Mouse (Mus musculus) stomach, embryonic 16.5 days (tissue): ENCODE data around the gene Pigk. TPM values are rescaled to one million over a fixed set of nuclear protein-coding genes. Genes with fewer than 3 reads are reported as not detected.
A peak's percentile ranks its signal among the peaks of the same experiment; 100 is the strongest.
"Not testable (repeated sequence)": the region's sequence is repeated elsewhere in the genome, so short reads cannot be mapped to it uniquely, and the experiment has no call there.

Experiments
- ATAC-seq: fragments of 200-750 bp; cut with Nextera tagmentation; 2 replicates; pipeline ENCODE4 v1.8.0; 2017; ENCODE audit warnings: moderate number of reproducible peaks, moderate TSS enrichment; ENCODE audit not compliant: insufficient read depth, low FRiP score
- H3K27ac ChIP-seq: fragments of 300-500 bp; sonication (generic); 2 replicates; pipeline ENCODE4 v1.5.1; 2014; ENCODE audit warnings: low read length
- H3K27me3 ChIP-seq: fragments of 300-500 bp; sonication (generic); 2 replicates; pipeline ENCODE4 v1.6.1; 2014; ENCODE audit warnings: low read length, control low read depth, mixed read lengths; ENCODE audit not compliant: control insufficient read depth, insufficient read depth
- H3K36me3 ChIP-seq: fragments of 300-500 bp; sonication (generic); 2 replicates; pipeline ENCODE4 v1.6.1; 2014; ENCODE audit warnings: low read length; ENCODE audit not compliant: control insufficient read depth, insufficient read depth
- H3K4me1 ChIP-seq: fragments of 300-500 bp; sonication (generic); 2 replicates; pipeline ENCODE4 v1.6.1; 2014; ENCODE audit warnings: low read length, control low read depth, mixed read lengths; ENCODE audit not compliant: control insufficient read depth, insufficient read depth
- H3K4me2 ChIP-seq: fragments of 300-500 bp; sonication (generic); 2 replicates; pipeline ENCODE4 v1.6.1; 2014; ENCODE audit warnings: low read depth, low read length, mixed read lengths
- H3K4me3 ChIP-seq: fragments of 300-500 bp; sonication (generic); replicated peaks from 2 replicates; pipeline ENCODE4 v1.5.1; 2014; ENCODE audit warnings: mild to moderate bottlenecking, low read length
- H3K9ac ChIP-seq: fragments of 300-500 bp; sonication (generic); 2 replicates; pipeline ENCODE4 v1.6.1; 2014; ENCODE audit warnings: low read length
- H3K9me3 ChIP-seq: fragments of 300-500 bp; sonication (generic); replicated peaks from 2 replicates; pipeline ENCODE4 v1.6.1; 2016; ENCODE audit warnings: low read length, control low read depth; ENCODE audit not compliant: control insufficient read depth
- WGBS: fragments of 180-500 bp; shearing (Covaris S2); extraction: QIAGEN DNeasy Blood & Tissue Kit; methylation state at CpG from one replicate; pipeline ENCODE4 v1.1.7; 2014; 5-methylcytosine and 5-hydroxymethylcytosine counted together
- polyA plus RNA-seq: library from polyadenylated mRNA; unstranded; fragments of >200 nt; fragmentation: Nextera tagmentation; extraction: Ambion mirVana; gene quantifications from 2 replicates; pipeline ENCODE4 v1.2.1, GENCODE M21; 2015

Pigk gene
- polyA plus RNA-seq, 1 experiment from 2014 or later, result 39.0 TPM

DNA sequence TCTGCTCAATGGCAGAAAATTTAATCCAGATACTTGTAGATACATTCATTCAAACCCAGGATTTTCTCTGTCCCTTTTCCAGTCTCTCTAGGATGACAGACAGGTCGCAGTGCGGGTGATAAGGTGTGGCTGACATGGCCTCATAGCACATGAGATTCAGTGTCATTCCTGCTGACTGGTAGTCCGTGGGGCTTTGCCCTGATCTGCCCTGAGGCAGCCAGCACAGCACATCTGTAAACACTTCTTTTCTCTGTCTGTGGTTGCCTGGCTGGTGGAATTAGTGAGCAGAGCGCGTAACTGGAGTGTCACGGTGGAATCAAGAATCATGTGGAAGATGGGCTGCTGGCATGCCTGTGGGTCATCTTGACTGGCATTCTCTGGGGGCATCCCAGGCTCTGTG is 56.2 kb downstream of the Pigk start:
- WGBS, result 84% methylated on average over 6 of the region's 6 CpGs
- Histone ChIP-seq H3K4me1 (no peaks in the 10 kb centered on the region), H3K9ac (no peak overlapping the region), H3K27me3 (no peaks in the 10 kb centered on the region), H3K27ac (no peak overlapping the region), H3K4me2 (no peak overlapping the region), H3K4me3 (no peak overlapping the region), H3K36me3 (no peaks in the 10 kb centered on the region), H3K9me3 (no peaks in the 10 kb centered on the region)
- no peak for ATAC-seq

DNA sequence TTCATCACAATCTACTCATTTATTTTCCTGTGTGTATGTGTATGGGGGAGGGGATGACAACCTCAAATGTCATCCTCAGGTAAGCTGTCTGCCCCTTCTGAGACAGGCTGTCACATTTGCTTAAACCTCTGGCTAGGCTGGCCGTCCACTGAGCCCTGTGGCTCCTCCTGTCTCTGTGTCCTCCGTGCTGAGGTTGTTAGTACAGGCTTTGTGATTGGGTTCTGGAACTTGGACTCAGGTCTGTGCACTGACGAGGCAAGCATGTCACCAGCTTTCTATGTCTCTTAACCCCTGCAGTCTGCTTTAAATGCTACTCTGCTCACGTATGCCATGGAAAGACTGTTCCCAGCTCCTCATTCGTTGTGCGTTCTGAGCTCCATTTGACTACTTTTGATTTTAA is 62.5 kb downstream of the Pigk start:
- Histone ChIP-seq H3K4me2 (no peak overlapping the region), H3K36me3 (no peaks in the 10 kb centered on the region), H3K9me3 (no peaks in the 10 kb centered on the region), H3K27ac (no peak overlapping the region), H3K4me3 (no peak overlapping the region), H3K27me3 (no peaks in the 10 kb centered on the region), H3K4me1 (no peaks in the 10 kb centered on the region), H3K9ac (no peak overlapping the region)
- 83% methylated on average over 6 of the region's 6 CpGs for WGBS
- no peak for ATAC-seq

DNA sequence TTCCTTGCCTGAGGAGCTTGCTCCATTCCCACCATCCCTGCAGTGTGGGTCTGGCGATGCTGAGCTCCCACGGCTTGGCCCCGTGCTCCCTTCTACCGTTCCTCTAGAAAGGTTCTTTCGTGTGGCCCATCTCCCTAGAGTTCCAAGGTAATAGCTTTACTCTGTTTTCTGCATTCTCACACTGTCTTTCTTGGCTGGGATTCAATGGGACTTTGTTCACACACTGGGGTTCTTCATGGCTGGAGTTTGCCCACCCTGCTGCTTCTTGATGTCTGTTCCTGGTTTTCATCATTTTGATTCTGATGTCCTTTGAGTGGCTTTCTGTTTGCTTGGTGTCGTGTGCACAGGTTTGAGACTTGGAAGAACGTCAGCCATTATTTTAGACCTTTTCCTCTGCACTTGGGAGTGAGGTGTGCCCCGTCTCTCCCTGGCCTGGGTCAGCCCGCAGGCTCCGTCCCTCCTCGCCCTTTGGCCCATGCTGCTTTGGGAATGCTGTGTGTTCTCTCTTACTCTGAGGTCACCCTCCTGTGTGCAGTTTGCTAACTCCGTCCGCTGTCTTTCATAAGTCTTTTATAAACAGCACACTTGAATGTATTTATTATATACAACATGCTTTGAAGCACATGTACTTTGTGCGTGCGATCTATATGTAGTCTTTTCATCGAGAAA is 63.1 kb downstream of the Pigk start:
- Histone ChIP-seq H3K36me3 (no peaks in the 10 kb centered on the region), H3K27ac (no peak overlapping the region), H3K4me1 (no peaks in the 10 kb centered on the region), H3K9ac (no peak overlapping the region), H3K4me2 (no peak overlapping the region), H3K9me3 (no peaks in the 10 kb centered on the region), H3K4me3 (no peak overlapping the region), H3K27me3 (no peaks in the 10 kb centered on the region)
- no peak for ATAC-seq
- 53% methylated on average over 16 of the region's 16 CpGs for WGBS

DNA sequence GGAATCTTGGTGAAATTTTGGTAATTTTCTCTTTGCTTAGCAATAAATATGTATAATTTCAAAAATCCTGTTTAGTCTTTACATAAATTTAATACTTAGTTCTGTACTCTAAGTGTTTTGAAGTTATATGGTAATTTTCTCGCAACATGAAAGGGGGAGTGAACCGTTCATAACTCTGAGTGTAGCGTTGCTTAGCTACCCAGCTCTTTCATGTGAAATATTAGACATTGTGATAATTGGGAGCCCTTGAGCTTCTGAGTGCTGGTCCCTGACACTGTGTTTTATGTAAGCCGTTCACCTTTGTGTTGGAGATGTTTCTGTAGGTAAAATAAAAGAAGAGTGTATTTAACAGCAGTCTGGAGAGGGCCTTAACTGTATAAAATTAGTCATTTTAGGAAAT is 65.9 kb downstream of the Pigk start:
- no peaks in the 10 kb centered on the region for H3K4me1 ChIP-seq
- no peaks in the 10 kb centered on the region for H3K36me3 ChIP-seq
- no peak for ATAC-seq
- H3K4me3 ChIP-seq, result no peak overlapping the region
- WGBS, result 73% methylated on average over 4 of the region's 4 CpGs
- no peaks in the 10 kb centered on the region for H3K27me3 ChIP-seq
- H3K4me2 ChIP-seq, result no peak overlapping the region
- H3K27ac ChIP-seq, result no peak overlapping the region
- no peak overlapping the region for H3K9ac ChIP-seq
- H3K9me3 ChIP-seq, result no peaks in the 10 kb centered on the region

DNA sequence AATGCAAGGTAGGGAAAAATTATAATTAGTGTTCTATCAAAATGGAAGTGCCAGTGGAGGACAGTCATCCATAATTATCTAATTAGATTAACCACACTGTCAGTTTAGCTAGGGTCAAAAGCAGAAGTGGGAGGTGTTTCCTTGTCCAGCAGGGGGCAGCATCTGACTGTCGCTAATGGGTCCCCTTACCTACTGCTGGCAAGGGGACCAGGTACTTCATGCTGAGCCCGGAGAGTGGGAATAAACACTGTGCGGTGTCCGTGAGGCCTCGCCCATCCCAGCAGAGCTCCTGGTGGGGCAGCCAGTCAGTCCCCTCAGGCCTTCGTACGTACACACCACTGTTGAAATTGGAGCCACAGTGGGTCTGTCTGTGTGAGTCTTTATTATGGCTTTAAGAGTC is 69.9 kb downstream of the Pigk start:
- H3K4me1 ChIP-seq, result no peaks in the 10 kb centered on the region
- no peak overlapping the region for H3K4me2 ChIP-seq
- no peak overlapping the region for H3K9ac ChIP-seq
- H3K36me3 ChIP-seq, result no peaks in the 10 kb centered on the region
- peak; percentile 60; the same call in 1 of the 2 replicates for ATAC-seq
- H3K27ac ChIP-seq, result no peak overlapping the region
- no peaks in the 10 kb centered on the region for H3K9me3 ChIP-seq
- H3K27me3 ChIP-seq, result no peaks in the 10 kb centered on the region
- 11% methylated on average over 7 of the region's 7 CpGs for WGBS
- no peak overlapping the region for H3K4me3 ChIP-seq

DNA sequence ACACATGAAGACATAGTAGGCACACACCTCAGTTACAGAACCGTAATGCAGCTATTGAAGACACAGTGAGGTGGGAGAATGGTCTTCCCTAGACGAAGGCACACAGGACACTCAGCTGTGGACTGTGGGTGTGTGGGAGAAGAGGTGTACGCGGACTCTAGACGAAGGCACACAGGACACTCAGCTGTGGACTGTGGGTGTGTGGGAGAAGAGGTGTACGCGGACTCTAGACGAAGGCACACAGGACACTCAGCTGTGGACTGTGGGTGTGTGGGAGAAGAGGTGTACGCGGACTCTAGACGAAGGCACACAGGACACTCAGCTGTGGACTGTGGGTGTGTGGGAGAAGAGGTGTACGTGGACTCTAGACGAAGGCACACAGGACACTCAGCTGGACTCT is 70.5 kb downstream of the Pigk start:
- H3K9ac ChIP-seq, H3K27ac ChIP-seq, H3K27me3 ChIP-seq, H3K4me1 ChIP-seq, H3K4me2 ChIP-seq, H3K9me3 ChIP-seq, H3K4me3 ChIP-seq, ATAC-seq, H3K36me3 ChIP-seq: not testable (repeated sequence)
- 87% methylated on average over 7 of the region's 13 CpGs for WGBS

DNA sequence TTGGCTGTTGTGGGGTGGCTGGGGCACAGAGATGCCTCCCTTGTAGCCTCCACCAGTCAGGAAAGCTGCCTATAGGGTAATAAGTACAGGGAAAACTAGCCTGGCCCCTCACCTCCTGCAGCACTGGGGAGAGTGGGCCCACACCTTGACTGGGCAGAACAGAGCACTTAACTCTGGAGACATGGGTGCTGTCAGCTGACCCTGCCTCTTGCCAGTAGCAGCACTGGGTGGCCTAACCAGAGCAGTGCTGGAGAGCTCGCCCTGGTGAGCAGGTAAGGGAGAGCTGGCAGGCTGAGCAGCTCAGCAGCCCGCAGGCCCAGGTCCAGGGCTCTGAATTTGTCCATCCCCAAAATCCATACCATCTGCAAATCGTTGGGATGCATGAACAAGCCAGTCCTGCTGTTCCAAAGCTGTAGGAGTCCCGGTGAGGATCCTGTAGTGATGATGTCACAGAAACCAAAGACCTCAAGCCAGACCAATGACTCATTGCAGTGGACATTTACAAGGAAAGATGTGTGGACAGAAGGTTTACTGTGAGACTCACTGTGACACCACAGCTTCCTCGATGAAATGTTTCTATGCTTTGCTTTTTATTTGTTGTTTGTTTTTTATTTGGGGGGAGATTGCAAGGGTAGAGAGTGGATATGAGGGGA is 74.5 kb downstream of the Pigk start:
- 77% methylated on average over 5 of the region's 5 CpGs for WGBS
- H3K4me1 ChIP-seq, H3K27me3 ChIP-seq: not testable (repeated sequence)

DNA sequence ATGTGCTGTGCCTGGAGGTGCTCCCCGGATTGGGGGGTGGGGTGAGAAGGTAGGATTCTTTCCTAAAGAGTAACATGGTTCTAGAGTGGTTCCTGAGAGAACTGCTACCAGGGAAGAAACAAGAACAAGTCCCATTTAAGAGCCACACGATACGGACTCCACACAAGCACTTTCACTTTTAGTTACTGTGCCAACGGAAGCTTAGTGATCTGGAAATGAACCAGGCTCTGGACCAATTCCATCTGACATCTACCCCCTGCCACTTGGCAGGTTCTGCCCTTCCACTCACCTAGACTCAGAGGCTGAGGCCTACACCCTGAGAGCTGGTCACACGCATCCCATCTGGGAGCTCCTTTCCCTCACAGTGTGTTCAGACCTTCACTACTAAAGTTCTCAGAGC is 78.7 kb downstream of the Pigk start:
- no peak overlapping the region; the same call in 1 of the 2 replicates for H3K27ac ChIP-seq
- no peak overlapping the region for H3K9ac ChIP-seq
- H3K4me2 ChIP-seq, result no peak overlapping the region
- no peaks in the 10 kb centered on the region for H3K9me3 ChIP-seq
- H3K4me1 ChIP-seq, result no peaks in the 10 kb centered on the region
- H3K4me3 ChIP-seq, result no peak overlapping the region
- no peaks in the 10 kb centered on the region for H3K27me3 ChIP-seq
- no peaks in the 10 kb centered on the region for H3K36me3 ChIP-seq
- no peak for ATAC-seq
- 81% methylated on average over 5 of the region's 5 CpGs for WGBS

More for the DNA sequence above, 74.5 kb downstream of the Pigk start:
- H3K9ac ChIP-seq, ATAC-seq, H3K4me2 ChIP-seq, H3K9me3 ChIP-seq, H3K4me3 ChIP-seq, H3K27ac ChIP-seq, H3K36me3 ChIP-seq: not testable (repeated sequence)

DNA sequence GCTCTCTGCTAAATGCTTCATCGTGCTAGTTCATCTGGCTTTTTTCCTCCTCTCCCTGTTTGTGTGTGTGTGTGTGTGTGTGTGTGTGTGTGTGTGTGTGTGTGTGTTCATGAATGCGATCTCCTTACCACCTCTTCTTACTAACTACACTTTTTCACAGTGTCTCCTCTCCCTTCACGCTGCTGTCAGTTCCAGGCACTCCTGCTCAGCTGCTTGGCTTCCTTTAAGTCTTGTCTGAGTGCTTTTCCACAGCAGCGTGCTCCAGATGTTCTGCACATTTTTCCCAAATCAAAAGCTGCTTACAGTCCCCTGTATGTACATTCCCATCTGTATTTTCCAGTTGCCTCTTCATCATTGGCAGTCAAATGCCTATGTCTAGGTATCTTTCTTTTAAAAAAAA is 79.1 kb downstream of the Pigk start:
- Histone ChIP-seq H3K36me3 (no peaks in the 10 kb centered on the region), H3K4me1 (no peaks in the 10 kb centered on the region), H3K9ac (no peak overlapping the region), H3K4me3 (no peak overlapping the region), H3K4me2 (no peak overlapping the region), H3K9me3 (no peaks in the 10 kb centered on the region), H3K27ac (no peak overlapping the region; the same call in 1 of the 2 replicates), H3K27me3 (no peaks in the 10 kb centered on the region)
- 54% methylated on average over 4 of the region's 4 CpGs for WGBS
- no peak for ATAC-seq
